Mouse (Mus musculus): ENCODE data around the gene Mx1. TPM values are rescaled to one million over a fixed set of nuclear protein-coding genes. Genes with fewer than 3 reads are reported as not detected.

The Mx1 gene
- polyA plus RNA-seq (2012; rRNA removed; ENCODE audit: low replicate concordance), result 1.9 and 3.4 TPM in 2 replicates

DNA sequence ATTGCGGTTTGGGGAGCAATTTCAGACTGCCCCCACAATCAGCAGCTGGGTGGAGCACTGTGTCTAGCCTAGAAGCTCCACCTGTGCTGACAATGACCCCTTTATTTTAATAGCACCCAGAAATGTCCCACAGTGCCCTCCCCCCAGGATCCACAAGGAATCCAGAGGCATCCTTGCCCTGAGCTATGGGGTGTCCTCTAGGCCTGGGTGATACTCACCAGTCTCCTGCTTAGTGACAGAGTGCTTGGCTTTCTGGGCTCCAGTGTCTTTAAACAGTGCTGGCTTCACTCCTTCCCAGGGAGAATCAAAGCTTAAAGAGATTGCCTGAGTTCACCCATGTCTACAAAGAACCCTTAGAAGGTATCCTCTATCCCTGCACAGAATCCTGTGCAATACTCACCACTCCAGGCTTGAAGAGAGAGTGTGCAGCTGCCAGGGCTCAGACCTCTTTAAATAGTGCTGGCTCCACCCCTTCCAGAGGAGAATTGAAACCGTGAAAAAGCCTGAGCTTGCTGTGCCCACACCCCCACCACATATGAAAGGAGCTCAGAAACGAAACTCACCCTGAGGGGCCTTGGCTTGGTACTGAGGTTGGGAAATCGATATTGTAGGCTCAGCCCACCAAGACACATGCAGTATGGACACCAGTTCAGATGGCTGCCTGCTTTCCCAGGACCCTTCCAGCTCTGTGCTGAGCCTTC is at the start of gene Mx1:
TSS of gene Mx1 (minus strand) at position 427 of the 701 bp plus-strand sequence.

Other genes with a start within 250 kb of the Mx1 start
- 3.1 and 6.5 TPM in 2 replicates for gene Bace2, start 106.2 kb downstream of the Mx1 start, polyA plus RNA-seq (2012; rRNA removed; ENCODE audit: low replicate concordance)
- 0.42 TPM in 1 of 2 replicates, not detected in the other for gene Fam3b, start 51.9 kb upstream of the Mx1 start, polyA plus RNA-seq (2012; rRNA removed; ENCODE audit: low replicate concordance)
- gene Tmprss2, start 148.3 kb upstream of the Mx1 start, polyA plus RNA-seq (2012; rRNA removed; ENCODE audit: low replicate concordance), result 0.04 and 39.4 TPM in 2 replicates